Mouse (Mus musculus) right cerebral cortex, postnatal 14 days (tissue): ENCODE measurements at regions not wholly inside any gene's neighbourhood (a gene's known extent, or its start where the extent isn't known, plus 50 kb on each side); places are given as distances from the start of the nearest gene placed in this dataset.
"Not testable (repeated sequence)": the region's sequence is repeated elsewhere in the genome, so short reads cannot be mapped to it uniquely, and the experiment has no call there.

Experiments used
- DNase-seq: peaks from one replicate; pipeline ENCODE4 v3.0.0; 2022

DNA sequence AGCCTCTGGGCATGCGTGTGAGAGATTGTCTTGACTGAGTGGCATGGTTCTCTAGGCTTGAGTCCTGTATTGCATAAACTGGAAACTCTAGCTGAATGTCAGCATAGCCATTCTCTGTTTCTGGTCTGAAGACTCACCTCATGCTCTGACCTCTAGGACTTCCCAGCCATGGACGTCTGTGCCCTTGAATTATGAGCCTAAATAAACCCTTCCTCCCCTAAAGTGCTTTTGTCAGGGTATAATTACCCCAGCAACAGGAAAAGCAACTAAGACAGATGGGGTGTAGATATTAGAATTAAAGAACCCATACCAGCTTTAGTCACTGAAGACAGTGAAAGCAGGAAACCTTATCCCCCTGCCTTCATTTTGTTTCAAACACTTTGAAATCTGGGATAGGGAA is 253.3 kb downstream of the Tpbg start:
- DNase-seq, result no peak

DNA sequence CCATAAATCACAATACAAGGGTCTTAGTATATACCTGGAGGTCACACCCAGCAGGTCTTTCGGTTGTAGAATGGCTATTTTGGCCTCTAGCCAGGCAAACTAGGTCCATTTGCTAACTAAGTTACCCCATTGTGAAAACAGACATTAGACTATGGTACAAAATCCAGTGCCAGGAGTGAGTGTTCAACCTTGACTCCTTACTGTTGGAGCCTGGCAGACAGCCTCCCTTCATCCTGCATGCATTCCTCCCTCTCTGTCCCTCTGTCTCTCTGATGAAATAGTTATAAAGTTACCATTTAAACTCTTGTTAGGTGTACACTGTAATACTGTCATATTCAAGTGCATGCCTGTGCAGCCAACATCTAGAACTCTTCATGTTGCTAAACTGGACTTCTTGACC is 254.1 kb downstream of the Tpbg start:
- no peak for DNase-seq

DNA sequence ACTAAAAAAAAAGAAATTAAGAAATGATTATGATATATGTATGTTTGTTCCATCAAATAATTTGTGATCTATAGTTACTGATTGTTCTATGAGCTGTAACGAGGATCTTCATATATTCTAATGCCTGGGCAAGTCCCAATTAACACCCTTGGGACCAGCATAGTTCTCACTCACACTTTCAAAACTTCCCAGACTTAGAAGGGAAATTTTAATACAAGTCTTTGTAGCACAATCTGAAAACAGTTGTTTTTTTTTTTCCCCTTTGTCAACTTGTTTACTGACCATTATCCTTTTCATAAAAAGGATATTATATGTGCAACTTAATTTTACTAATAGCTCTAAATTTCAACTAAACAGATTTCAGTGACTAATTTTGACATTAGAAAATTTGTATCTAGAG is 257.1 kb downstream of the Tpbg start:
- no peak for DNase-seq

DNA sequence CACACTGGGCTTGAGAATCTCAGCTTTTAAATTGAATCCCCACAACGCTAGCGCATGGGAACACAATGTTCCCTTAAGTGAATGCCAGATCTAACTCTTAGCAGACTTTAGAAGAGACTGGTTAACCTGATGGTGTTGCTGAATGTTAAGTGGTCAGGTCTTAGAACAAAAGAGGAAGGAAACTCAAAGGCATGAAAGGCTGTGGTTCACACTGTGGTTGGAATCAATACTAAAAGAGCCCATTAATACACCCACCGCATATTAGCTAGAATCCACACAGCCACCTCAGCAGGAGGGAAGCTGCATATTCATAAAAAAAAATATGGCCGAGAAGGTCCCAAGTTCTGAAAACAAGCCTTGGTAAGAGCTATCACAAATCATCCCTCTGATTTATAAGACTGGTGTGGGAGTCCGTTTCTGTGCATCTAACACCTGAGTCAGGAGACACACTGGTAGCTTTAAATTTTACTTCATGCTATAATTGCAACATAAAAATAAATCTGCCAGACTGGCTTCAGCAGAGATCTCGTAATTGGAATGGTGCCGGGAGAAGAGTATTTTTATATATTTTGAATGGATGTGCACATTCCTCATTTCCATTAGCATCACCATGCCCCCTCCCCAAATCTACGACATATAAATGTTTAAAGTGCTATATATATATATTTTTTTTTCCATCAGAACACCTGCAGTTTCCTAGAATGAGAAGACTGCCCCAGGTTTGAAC is 259.3 kb downstream of the Tpbg start:
- DNase-seq, result no peak

DNA sequence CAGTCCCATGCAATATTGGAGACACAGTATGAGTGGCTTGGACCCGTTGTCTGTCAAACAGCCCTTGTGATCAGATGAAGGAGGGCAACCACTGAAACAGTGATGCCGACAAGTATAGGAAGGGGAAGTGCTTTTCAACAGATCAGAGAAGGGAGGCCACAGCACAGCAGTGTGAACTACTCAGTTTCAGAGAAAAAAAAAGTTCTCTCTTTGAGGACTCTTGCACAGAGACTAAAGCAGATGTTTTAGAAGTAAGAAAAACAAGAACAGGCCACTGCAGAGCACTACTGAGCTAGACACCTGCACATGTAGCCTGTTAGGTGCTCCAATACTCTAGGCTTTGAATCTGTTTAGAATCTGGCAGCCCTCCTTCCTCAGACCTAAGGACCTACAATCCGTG is 261.4 kb downstream of the Tpbg start:
- no peak for DNase-seq

DNA sequence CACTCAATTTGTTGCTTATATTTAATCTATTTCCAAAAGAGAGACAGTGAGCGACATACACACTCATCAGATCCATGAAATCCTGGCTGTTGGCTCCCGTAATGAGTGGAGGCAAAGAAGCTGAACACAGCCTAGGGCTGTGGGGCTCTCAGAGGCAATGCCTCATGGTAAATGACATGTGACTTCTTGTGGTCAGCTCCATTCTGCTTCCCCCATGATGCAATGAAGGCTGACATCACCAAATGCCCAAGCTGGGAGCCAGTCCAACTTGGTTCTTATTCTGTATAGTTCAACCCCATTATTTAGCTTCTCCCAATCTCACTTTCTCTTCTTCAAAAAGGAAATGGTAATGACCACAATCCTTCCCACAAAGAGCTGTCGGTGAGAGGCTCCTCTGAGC is 262.5 kb downstream of the Tpbg start:
- no peak for DNase-seq

DNA sequence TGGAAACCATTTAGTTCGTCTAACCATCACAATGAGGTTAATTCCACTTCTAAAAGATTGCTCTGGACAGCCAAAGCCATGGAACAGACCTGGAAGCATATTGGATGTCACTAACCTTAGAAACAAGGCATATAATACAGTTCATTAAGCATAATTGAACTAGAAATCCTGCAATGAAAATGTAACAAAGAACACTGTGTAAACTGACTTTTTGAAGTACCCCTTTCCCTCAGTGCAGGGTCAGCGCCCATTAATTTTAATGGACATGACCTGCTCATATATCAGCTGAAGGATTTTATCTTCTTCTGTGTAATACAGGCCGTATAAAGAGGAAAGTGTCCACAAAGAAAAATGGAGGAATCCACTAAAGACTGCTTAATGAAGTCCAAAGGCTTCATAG is 263.7 kb downstream of the Tpbg start:
- DNase-seq, result no peak

DNA sequence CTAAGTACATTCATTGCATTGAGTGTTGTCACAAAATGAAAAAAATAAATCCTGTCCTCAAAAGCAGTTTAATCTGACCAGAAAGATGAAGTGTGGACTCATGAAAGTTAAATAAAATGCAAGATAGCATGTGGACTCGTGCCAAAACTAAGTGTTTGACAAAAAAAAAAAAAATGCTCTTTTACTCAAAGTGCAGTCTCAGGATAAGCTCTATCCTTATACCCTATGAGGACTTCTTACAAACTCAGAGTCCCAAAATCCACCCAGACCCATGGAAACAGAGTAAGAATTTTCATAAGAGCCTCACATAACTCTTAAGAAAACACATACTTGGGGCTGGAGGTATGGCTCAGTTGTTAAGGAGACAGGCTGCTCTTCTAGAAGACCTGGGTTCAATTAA is 267.7 kb downstream of the Tpbg start:
- no peak for DNase-seq

DNA sequence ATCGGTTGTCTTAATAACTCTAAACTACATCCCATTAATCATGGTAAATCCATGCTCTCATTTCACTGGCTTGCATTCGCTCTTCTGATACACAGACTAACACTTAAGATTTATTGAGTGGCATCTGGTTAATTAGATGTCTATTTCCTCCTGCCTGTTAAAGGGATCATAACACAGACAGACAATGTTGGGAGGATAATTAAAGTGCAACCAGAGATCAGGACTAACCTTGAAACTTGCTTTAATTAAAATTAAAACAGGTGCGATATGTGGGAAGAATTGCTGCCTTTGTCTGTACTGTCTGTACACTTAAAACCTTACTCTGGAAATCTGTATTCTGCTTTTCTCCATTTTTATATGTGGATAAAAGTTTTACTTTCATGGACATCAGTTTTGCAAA is 277.2 kb downstream of the Tpbg start:
- no peak for DNase-seq

DNA sequence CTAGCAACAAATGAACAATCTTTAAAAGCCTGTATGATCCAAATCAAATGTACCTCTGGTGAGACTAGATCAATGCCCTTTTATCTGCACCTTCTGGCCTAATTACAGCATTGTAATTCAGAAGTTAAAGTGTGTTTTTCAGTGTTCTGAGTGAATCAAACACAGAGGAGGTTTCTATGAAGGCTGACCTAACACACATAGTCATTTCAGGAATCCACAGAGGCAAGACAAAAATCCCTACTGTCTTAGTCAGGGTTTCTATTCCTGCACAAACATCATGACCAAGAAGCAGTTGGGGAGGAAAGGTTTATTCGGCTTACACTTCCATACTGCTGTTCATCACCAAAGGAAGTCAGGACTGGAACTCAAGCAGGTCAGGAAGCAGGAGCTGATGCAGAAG is 293.4 kb downstream of the Tpbg start:
- DNase-seq, result not testable (repeated sequence)

DNA sequence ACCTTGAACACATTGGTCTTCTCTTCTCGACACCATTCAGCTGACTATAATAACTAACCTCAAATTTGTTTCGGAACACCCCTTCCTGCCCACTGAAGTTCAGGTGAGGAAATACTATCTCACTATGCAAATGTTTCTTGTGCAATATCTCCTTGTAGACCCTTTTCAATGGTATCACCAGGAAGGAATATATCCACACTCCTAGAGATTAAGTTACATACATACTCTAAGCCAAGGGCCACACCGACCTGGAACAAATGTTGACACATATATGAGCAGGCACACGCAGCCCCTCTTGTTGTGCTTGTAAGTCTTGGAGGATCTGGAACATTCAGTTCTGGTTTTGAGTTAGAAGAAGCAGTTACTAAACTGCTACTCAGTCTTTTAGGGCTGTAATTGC is 303.7 kb downstream of the Tpbg start:
- no peak for DNase-seq

DNA sequence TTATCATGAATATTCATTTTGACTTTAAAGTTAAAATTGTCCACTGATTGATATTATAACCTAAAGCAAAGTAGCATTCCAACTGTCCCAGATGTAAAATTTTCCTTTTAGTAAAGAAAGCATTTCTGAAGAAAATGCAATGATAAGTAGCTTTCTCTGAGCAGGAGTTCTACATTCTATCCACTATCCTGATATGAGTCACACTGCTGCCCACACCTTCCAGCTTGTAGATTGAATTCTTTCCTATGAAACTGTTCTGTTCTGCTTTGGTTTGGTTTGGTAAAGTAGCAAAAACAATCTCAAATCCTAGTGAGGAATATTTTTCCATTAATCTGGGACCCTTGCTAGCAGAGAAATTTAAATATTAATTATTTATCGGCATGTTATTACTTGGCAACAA is 304.4 kb downstream of the Ube2cbp start:
- no peak for DNase-seq

DNA sequence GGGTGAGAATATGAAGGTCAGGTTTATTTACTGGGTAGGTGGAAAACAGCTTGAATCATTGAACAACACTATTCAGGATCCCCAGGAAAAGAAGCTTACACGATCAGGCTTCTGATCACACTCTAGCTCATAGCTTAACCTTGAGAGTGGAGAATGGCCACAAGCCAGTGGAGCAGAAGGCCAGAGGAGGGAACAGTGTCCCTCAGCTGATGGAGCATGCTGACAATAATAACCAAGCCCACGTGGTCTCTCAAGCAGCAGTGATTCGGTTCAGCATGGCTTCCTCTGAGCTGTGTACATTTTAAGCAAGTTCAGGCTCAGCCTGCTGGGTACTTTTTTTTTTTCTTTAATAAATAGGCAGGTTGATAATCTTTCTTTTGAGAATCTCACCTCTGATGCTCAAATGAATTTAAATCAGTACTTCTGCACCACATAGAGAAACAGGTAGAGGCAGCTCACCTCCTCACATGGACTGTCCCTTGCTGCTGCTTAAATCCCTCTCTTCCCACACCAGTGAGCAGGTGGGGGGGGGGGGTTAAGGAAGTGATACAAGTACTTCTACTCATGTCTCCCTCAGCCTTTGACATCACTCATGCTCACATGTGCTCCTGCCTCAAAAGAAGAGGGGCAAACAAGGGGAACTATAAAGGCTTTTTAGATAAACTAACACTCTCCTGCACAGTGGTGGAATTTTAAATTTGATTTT is 298.2 kb downstream of the Ube2cbp start:
- DNase-seq, result no peak

DNA sequence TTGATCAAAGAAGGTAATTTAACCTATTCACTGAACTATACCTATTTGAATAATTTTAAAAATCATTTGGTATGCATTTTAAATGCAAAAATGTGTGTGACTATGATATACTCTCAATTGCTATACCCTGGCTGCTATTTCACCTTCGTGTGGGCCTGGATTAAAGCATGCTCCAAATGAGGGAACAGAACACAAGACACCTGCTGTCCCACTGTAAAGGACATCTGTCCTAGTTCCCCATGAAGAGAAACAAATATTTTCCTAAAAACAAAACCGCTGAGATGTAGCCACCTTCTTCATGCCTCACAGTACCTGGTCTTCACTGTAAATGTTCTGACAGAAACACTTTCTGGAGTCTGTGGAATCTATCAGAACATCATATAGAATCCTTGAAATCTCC is 294.0 kb downstream of the Ube2cbp start:
- DNase-seq, result no peak

DNA sequence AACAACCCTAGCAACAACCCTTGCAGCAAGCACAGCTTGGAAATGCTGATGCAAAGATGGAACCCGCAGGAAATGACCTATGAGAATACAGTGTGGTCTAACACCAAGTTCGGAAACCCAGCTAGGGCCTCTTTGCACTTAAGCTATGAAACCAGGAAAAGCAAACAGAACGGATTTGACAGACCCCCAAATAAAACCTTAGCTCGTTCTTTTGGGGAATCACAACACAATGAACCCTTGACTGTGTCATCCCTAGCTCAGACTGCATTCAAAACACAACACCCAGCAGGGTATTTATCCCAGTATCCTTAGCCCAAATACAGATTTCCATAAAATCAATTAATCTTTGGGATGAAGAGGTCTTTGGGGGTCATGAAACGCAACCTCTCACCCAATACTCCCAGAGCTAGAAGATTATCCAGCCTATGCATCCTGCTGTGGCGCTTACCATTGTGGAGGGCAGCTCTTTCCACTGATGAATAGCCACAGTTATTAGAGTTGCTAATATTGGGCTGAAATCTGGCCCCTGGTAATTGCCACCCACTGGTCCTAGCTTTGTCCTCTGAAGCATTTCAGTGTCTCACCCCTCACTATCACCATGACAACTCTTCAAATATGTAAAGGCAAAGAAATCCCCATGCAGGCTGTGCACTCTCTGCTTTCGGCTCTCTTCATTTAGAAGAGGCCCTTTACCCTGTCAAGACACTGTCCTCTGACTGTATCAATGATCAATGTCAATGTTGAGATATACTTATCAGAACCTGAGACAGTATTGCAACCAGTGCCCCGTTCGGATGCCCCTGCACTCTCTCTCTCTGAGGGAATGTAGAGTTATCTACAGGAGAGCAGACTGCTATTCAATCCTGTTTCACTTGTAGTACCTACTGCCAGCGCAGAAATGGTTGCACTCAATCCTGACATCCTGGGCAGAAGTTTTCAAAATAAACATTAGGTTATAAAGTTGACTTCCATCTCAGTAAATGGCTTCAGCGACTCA is 277.7 kb downstream of the Ube2cbp start:
- no peak for DNase-seq

DNA sequence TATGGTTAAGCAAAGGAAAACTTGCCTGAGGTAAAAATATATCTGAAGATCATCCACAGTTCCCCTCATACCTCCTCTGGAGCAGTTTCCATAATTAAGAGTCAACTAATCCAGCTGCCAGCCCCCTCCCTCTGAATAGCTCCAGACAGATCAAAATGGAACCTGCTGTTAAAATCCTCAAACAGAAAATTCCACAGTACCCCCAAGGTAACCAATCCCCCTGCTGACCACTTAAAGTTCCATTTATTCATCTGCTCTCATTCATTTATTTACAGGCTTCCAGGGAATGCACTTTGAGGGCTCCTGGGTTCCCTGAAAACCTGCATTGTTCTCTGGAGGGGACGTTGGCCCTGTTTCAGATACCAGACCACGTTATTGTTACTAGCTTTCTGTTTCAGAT is 275.9 kb downstream of the Ube2cbp start:
- no peak for DNase-seq

DNA sequence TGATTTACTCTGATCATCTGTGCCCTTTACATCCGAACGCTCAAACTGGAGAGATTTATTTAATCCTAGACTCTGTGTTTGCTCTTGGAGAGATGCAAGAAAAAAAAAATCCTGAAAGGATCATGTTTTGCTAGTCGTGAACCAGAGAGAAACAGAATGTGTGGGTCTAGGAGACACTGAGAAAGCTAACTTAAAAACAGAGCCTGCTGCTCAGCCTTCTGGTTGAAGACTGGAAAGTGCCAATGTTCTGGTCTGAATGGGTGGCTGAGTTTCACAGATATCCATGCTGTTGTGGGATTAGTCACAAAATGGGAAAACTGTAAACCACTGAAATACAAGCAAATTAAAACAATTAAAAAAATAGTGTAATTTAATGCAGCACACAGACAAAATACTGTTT is 259.7 kb downstream of the Ube2cbp start:
- no peak for DNase-seq

DNA sequence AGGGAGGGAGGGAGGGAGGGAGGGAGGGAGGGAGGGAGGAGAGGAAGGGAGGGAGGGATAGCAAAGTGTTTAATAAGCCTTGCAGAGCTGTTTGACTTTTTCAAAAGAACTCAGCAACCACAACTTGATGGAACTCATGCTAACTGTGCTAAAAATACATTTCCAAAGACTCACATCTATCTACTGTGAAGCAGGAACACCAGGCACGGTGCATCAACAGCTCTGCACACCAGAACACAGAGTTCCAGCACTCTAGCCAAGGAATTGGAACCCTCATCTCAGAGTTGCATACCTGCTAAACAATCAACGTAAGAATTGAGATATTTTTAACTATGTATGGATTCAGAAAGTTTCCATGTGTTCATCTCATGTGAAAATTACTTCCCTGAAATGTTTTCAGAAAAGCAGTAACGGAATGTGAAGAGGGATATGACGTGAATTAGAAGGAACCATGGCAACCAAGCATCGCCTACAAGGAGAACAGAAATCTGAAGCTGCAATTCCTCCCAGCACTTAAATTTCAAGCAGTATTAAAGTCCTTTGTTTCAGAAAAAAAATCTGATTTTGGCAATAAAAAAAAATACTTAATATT is 256.3 kb downstream of the Ube2cbp start:
- no peak for DNase-seq

DNA sequence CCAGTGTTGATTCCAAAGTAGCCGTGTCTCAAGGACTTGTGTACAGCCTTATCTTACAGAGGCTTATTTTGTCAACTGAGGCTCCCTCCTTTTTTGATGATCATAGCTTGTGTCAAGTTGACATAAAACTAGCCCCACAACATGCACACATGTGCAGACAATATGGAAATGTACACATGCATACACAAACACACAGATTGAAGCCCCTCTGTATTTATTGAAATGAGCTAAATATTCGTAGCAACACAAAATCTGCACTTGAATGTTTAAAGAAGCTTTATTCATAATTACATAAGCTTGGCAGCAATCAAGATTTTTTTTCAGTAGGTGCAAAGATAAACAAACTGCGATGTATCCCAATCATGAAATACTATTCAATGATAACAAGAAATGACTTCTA is 253.5 kb downstream of the Ube2cbp start:
- no peak for DNase-seq

DNA sequence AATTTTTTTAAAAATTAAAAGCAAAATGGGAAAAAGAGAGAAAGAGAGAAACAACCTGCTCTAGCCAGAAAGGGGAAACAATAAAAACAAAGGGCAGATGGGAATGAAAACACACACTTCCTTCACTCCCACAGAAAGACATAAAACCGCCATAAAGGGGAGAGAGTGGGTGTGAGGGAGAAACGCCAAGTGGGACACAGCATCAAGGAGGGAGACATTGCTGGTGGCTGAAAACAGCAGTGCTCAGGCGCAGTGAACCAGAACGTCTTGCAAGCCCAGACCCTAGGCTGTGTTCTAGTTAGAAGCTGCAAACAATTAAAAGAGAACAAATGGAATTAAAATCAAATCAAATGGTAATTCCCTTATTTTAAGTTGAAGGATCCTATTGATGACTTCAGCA is 245.1 kb downstream of the Ube2cbp start:
- no peak for DNase-seq

DNA sequence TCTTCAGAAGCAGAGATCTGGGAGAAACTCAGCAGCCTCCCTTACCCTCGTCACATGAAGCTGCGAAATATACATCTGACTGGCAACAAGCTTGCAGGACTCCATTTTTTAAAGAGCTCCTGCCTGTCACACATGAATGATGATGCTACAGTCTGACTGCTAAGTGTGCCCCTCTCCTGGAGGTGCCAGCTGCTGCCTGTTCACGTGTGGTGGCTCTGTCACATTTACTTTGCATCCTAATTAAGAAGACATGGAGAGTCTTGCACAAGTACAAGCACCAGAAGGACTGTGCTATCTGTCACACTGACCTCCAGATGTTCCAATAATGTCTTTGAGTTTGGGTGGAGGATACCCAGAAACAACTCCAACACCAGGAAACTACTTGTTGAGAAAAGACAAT is 240.2 kb downstream of the Ube2cbp start:
- no peak for DNase-seq

DNA sequence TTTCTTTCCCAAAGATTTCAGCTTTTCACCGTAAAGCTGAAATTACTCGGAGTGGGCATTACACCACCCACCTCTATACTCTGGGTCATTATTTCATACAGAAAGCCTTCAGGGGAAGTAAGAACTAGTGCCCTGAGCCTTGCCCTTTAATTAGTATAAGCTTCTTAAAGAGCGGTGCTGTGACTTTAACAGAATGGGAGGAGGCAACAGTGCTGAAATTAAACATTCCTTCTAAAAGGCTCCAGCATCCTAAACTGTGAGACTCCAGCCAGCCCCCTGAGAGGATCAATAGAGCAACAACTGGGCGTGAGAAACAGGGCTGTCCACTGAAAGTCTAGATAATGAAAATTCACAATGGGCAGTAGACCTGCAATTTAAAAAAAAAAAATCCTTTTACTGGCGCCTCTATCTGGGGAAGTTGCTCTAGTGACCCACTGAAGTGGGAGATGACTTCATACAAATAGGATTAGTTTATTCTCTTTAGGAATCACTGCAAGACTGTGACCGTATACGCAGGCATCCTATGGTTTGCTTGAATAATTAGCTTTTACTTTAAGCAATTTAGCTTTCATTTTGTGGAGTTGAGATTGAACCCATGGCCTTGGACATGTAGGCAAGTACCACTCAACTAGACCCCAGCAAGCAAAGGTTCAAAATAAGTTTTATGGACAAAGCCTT is 233.9 kb downstream of the Ube2cbp start:
- DNase-seq, result no peak

DNA sequence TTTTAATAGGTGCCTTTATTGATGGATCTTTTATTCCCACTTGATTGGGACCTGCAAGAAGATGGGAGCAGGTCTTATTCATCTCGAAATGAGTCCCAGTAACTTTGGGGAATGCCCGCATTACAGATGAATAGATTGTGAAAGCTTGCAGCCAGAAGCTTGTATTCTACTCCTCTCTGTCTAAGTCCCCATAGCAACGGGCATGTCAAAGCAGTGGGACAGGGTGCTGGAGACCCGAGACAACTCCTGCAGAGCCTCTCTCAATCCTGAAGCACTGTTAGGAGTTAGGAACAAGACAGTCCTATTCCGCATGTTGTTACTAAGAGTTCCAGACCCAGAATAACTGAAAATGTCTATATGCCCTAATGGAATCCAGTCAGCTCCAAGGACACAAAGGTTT is 233.1 kb downstream of the Ube2cbp start:
- no peak for DNase-seq
